Mouse (Mus musculus): ENCODE measurements around the gene Sergef.

Sergef gene

DNA sequence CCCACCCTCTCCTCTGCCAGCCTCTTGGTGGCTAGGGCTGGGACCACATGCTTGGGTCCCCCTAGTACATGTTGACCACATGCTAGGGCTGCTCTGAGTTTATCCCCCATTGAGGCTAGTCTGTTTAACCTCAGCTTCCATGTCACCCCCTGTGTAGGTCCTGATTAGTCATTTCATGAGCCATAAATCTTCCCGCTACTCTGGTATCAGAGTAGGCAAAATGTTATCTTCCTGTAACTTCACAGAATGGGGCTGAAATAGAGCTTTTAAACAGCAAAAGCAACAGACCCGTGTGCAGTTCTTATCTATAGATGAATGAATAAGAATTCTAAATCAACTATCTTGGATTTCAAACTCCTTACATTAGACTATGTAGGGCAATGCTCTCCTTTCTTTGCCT is 138.1 kb downstream of the Sergef start:
- no peak for DNase-seq (ENCODE audit: low spot score)

DNA sequence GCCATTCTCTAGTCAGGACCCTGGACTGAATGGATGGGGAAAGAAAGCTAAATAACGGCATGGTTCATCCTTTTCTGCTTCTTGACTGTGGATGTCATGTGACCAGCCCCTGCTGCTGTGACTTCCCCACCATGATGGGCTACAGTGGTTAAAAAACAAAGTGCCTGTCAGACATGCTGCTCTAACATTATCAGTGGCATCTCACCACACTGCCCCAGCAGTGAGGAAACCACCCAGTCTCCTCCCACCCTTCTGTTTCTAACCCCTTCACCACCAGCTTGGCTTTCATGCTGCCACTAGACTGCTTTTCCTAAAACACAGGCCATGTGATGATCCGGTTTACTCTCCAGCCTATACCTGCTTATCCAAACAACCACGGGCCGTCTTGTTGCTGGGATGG is 140.0 kb downstream of the Sergef start:
- DNase-seq (ENCODE audit: low spot score): peak; percentile 5

DNA sequence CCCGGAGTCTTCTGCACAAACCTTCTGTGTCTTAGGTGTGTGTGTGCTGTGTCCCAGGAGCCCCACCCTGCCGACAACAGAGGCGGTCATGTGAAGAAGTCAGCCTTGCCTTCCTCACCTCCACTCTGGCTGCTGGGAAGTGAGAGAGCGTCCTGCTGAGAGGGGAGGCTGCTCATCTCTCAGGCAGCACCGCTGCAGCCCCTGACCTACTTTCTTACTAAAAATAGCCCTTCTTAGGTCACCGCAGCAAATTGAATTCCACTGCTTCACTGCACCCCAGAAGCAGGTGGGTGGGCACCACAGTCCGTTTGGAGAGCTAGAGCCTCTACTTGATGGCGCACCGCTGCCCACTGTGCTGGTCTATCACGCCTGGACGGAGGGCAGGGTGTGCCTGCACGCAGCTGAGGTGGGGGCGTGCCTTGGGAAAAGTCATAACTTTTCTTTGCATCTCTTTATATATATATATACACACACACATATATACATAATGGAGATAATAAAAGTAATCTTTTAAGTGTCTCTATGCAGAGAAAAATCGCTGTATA is 147.4 kb downstream of the Sergef start:
- DNase-seq (ENCODE audit: low spot score): no peak

DNA sequence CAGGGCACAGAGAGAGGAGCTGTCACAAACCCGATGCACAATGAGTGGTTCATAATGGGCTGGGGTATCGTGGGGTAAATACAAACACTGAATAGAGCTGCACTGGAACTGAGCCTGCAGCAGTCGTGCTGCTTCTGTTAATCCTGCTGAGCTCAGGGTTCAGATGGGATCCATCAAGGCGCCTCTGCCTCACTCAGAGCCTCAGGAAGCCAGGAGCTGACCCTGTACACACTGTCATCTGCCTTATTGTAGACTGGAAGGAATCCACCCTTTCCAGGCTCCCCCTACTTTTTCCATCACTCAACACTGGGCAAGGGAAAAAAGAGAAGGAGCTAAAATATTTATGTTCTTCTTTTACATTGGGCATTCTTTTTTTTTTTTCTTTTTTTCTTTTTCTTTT is 152.3 kb downstream of the Sergef start:
- no peak for DNase-seq (ENCODE audit: low spot score)

DNA sequence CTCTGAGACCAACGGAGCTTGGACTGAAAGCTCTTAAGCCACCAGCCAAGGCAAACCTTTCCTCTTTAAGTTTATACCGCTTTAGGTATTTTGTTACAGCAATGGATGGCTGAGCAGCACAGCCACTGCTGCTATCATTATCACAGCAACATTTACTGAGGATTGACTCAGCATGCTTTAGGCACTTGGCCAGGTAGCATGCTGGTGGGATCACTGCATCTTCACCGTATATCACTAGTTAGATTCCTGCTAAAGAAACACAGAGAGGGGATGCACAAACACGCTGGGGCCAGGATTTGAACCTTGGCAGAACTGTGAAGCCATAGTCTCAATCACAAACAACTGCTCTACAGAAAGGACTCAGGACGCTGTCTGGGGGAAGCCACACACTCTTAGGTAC is 152.8 kb downstream of the Sergef start:
- no peak for DNase-seq (ENCODE audit: low spot score)

DNA sequence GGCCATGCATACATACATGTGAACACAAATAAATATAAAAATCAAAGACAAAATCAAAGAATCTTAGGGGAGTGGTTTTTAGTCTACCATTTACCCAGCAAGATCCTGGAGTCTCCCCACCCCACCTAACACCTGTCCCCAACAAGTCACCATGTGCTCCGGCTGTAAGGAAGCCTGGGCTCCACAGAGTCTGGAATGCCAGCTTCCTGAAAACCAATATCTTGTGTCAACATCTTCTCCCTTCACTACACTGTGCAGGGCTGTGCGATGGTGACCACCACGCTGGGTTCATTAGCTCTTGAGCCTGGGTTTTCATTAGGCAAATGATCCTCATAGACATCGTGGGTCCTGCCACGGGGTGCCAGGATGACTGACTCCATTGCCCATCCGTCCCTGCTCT is 155.4 kb downstream of the Sergef start:
- DNase-seq (ENCODE audit: low spot score): no peak

DNA sequence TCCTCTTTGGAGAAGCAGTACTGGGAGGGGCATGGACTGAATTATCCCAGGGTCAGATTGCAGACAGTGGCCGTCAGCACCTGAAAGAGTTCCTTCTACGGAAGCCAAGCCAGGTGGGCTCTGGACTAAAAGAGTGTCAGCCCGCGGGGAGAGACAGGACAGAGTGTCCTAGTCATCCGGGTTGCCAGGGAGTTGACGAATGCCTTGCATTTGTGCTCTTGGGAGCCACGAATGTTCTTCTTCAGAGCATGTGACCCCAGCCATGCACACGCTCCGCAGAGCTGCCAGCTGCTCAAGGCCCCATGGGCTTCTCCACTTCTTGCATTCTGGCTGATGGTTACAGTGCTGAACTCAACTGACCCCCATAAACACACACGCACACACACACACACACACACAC is 156.6 kb downstream of the Sergef start:
- no peak for DNase-seq (ENCODE audit: low spot score)

DNA sequence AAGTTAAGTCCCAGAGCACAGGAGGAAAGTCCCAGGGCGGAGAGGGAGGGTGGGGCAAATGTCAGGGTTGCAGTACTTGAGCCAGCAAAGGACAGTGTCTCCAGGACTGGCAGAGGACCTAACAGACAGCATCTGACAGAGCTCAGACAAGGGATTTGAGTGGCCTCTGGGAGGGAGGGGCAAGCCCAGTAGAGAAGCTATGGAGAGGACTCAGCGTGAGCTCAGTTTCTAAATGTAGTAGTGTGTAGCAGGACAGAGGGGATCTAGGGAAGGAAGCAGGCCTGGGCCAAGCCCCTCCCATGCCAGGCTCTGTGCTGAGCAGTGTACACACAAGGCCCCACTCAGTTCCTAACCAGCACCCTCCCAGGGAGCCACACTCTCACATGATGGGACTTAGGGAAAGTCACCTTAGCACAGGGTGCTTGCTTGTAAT is 157.5 kb downstream of the Sergef start:
- peak; percentile 25 for DNase-seq (ENCODE audit: low spot score)

DNA sequence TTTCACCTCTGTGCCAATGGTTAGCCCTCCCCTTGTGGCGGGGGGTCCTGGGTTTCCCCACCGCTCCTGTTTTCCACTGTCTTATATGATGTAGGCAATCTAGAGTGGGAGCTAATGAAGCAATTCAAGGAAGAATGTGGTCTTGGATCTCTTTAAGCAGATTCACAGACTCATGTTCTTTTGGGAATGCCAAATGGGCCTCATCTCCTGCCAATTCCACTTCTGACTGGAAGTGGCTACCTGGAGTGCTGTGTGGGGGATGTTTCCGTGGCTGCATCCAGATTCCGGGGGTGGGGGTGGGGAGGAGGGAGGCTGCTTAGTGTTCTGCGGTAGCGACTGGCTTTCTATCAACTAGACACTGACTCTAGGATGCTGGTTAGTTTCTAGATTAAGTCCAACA is 159.8 kb downstream of the Sergef start:
- DNase-seq (ENCODE audit: low spot score): no peak

DNA sequence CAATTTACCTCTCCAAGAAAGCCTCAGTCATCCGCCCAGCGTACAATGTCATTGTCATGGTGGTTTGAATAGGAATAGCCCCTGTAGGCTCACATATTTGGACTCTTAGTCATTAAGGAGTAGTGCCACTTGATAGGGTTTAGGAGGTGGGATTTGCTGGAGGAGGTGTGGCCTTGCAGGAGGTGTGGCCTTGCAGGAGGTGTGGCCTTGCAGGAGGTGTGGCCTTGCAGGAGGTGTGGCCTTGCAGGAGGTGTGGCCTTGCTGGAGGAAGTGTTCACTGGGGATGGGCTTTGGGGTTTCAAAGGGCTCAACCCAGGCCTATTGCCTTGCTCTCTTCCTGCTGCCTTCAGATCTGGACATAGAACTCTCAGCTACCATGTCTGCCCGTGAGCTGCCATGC is 162.2 kb downstream of the Sergef start:
- DNase-seq (ENCODE audit: low spot score): no peak

DNA sequence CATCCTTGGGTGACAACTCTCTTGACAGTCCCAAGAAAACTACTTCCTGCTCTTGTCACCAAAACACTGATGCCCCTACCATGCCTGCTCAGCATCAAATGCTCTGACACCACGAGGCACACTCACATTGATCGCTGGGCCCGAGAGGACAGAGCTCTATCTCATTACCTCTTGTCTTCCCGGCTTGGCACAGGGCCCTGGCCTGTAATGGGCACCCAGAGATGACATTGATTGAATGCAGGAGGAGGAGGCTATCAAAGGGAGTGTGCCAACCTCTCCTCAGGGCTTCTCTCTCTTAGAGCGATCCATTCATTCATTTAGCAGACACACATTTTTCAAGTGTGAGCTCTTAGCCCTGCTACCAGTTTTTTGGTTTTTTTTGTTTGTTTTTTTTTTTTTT is 164.1 kb downstream of the Sergef start:
- no peak for DNase-seq (ENCODE audit: low spot score)

DNA sequence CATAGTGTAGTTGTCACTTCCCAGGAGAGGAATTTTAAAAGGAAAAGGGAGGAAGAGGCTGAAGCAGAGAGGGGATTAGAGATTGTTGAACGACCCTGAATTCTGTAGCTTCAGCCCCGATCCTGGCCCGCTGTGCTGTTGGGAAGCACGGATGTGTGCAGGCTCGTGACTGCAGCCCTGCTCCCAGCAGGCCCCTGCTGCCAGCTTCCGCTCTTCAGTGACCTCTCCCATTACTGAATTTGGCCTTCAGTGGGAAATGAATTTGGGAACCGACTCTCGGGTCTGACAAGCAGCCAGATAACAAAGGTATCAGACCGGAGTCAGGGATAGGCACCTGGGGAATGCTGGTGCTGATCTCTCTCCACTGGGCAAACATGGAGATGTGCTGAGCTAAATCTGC is 166.5 kb downstream of the Sergef start:
- no peak for DNase-seq (ENCODE audit: low spot score)

DNA sequence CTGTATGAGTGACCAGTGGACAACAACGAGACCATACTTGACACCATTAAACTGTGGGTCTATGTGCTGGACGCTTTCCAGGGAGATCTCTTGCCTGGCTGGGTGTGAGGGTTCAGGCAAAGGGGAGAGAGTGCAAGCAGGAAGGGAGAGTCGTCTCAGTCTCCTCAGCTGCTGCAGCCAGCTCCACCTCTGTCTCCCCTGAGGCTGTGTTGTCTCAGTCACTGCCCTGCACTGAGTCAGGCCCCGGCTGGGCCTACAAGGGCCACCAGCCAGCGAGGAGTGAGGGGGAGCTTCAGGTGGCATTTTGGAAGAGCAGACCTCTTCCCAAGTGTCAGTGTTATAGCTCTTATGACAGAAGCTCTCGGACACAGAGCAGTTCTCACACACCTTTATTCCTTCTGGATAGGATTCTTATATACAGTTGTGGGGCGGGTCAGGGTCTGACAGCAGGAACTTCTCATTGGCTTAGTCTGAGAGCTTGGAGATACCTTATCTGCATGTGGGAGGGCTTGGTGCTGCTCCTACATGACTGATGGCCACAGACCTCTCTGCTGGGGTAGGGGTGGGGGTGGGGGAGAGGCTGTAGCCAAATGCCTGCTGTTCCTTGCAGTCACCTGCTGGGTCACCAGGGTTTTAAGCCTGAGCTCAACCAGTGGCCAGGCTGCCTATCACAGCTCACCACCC is 168.4 kb downstream of the Sergef start:
- no peak for DNase-seq (ENCODE audit: low spot score)

DNA sequence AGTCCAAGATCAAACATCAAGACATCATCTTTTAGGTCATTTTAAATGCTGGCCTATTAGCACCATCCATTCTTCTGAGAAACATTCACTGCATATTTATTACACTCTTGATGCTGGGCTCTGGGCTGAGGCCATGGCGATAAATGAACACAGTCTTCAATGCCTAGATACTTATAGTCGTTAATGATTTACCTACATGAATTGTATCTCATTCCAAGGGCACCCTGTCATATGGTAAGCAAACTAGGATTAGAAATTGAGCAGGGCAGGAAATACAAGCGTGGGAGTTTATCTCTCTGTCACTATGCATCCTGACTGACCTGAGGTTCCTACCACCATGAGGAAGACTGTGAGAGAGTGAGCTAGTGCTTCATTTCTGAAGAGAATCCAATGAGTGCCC is 170.1 kb downstream of the Sergef start:
- no peak for DNase-seq (ENCODE audit: low spot score)

DNA sequence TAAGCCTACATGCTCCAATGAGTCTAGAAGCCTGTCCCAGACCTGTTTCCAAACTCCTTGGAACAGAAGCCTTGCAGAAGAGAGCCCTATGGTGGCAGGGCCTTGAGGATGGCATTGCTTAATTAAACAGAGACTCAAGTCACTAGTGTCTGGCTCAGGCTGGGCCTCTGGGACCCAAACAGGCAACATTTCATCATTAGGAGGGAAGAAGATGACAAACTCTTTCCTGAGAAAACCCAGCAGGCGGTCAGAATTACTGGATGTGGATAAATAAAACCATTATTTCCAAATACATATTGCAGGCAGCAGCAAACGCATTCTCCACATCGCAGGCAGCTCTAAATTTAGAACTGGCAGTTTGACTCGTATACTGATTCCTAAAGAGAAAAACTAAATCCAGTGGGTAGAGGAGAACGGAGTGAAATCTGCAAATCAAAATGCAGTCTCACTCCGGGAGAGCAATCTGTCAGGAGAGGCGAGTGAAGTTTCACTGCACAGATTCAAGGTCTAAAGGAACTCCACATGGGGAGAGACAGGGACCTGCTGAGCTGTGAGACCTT is 173.1 kb downstream of the Sergef start:
- DNase-seq (ENCODE audit: low spot score): no peak

DNA sequence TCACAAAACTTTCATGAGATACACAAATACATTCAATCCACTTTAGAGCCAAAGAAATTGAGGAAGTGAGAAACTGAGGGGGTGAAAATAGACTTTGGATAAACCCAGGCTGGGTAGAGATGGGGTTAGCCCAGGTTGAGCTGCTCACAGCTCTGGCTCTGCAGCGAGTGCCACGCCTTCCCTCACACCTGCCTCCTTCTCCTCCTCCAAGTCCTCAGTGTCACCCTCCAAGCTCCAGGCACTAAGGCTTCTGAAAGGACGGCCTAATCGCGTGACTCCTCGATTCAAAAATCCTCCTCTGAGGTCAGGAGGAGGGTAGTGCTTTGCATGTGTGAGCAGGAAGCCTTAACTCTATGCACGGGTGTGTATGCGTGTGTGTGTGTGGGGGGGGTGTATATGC is 176.5 kb downstream of the Sergef start:
- no peak for DNase-seq (ENCODE audit: low spot score)

DNA sequence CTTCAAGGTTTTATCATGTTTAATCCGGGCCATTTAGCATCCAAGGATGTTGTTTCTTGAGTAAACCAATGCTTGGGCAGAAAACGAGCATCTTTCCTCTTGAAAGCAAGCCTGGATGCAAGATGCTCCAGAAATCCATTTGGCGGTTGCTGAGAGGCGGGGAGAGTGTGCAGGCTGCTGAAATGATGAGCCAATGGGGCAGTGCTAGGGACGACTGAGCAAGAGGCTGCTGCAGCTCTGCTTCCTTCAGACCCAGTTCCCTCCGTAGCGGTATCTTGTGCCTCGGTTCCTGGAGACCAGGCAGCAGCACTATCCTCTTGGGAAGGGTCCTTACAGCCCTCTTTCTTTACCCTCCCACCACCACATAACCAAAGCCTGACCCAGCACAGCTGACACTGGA is 177.3 kb downstream of the Sergef start:
- no peak for DNase-seq (ENCODE audit: low spot score)

DNA sequence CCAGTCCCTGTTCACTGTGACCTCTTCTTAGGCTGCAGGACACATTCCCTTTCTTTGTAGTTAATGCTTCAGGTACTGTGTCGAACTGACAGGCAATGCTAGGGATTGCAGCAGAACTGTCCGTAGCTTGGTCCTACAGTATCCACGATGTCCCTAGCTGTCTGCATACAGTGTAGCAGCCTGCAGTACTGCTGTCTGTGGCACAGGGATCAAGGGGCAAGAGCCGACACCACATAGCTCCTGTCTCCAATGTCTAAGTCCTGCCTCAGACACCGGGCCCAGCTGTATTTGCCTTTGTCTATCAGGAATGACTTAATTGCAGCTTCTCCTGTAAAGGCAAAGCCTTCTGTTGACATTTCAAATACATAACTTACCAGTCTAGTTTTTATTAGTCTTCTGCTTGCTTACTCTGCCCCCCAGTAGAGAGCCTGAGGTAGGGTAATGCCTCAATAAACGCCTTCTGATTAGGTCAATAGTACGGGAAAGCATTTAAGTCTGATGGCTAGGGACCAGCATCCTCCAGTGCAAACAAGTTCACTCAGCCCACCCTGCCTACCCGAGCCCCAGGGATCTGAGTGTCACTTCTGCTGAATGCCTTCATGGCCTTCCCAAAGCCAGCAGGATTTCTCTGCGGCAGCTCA is 179.9 kb downstream of the Sergef start:
- DNase-seq (ENCODE audit: low spot score): no peak

DNA sequence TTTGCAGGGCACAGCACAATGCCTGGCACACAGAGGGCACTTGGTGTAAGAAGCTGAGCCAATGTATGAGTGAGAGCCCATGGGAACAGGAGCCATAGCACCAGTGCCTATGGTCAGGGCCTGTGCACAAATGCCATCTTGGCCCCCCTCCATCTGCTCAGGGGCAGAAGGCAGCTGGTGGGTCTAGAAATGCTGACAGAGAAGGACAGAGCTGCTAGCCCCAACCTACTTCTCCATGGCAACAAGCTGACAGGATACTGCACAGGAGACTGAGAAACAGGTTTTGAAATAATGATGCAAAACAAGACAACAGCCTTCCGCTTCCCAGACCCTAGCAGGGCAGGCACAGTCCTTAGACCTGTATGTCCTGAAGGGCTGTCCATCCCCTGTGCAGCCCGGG is 180.4 kb downstream of the Sergef start:
- DNase-seq (ENCODE audit: low spot score): no peak

DNA sequence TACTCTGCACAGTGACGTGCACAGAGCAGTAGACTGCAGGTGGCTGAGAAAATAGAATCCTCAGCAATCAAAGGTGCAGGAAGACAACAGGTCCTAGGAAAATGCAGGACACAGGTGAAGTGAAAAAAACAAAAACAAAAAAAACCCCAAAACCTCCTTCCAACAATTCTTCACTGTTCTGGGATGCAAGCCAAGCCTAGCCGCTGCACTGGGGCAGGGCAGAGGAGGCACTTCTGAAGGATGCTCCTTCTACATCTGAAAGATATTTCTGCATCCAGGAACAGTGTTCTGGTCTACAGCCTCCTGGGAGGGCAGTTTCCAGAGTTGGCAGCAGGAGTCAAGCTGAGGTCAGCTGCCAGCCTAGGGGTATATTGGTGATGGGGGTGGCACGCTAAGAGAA is 181.7 kb downstream of the Sergef start:
- no peak for DNase-seq (ENCODE audit: low spot score)

DNA sequence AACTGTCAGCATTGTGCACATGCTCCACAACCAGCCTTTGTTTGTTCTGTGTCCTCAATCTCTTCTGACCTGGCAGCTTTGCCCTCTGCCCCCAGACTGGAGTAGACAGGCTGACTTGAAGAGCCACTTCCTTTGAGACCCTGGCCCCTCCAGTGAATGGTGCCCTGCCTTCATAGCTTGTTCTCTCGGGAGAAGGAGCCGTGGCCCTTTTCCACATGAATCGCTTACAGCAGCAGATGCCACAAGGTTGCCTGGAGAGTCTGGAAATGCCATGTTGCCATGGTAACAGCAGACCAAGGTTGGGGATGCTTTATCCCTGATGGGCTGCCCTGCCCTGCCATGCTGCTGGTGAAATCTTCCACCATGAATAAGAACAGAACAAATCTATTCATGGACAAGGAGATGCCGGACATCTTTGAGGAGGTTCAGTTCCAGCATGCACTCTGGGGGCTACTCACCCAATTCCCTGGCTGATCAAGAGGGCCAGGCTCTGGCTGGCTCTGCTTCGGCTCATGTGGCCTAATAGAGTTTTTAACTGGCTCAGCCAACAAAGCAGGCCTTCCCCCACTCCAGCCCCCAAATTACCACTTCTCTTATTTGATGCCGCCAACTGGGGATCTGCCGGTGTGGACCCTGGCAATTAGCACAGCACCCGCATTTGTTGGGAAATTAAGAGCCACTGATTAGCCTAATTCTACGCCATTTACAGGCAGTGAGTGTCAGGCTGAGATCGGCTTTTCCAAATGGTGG is 185.5 kb downstream of the Sergef start:
- DNase-seq (ENCODE audit: low spot score): no peak

DNA sequence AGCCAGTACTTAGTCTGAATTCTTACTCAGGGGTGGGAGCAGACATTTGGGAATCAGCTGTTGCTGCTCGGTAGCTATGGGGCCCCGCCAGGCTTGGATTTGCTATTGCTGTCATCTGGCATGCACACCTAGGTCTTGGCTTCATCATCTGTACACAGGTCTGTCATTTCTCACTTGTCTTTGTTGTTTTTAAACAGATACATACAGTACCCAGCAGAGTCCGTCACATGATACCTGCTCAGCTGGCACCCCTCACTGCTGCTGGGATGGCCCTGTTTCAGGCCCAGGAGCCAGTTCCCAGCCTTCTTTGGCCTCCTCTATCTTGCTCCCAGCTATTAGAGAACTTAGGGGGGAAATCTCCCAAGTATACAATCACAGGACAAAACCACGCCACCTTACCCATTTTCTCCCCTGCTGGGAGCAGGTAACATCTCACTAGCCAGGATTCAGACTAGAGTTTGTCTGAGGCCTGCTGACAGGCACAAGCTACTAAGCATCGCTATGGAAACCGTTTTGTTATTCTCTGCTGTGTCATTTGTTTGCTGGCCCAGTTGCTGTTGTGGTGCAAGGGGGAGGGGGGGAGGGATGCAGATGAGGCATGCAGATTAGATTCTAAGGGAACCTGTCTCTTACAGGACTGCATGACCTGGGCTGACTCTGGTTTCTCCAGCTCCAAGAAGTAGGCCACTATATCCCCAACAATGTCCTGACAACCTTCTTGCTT is 190.5 kb downstream of the Sergef start:
- DNase-seq (ENCODE audit: low spot score): no peak

All from lung, postnatal 25 days (tissue).